Mouse (Mus musculus): ENCODE measurements around the gene Ddrgk1. TPM values are rescaled to one million over a fixed set of nuclear protein-coding genes. Genes with fewer than 3 reads are reported as not detected.

Ddrgk1 gene
- polyA plus RNA-seq, 2 experiments: 27.9 to 35.4 TPM

- Histone ChIP-seq H3K27me3 (ENCODE audit: control insufficient read depth, insufficient read depth, low read length) (peaks cover 54% of the 10 kb centered on the region), H3K4me2 (ENCODE audit: low read depth) (no peak overlapping the region), H3K4me3 (ENCODE audit: insufficient read depth in 1 of 2, low read depth in 2 of 2, low read length in 2 of 2) (no peak overlapping the region), H3K4me1 (replicated peaks; ENCODE audit: control insufficient read depth in 2 of 2, insufficient read depth in 2 of 2, low read length in 1 of 2) (peaks cover 5 to 8% of the 10 kb centered on the region in 2 experiments), H3K9ac (replicated peaks) (no peak overlapping the region), H3K36me3 (replicated peaks; ENCODE audit: control insufficient read depth, insufficient read depth, low read depth) (no peaks in the 10 kb centered on the region), H3K27ac (no peak overlapping the region), H3K9me3 (ENCODE audit: control insufficient read depth, low read length) (no peaks in the 10 kb centered on the region)
- DNase-seq (ENCODE audit: low read depth in 3 of 3, low spot score in 3 of 3) (no peak), ATAC-seq (ENCODE audit: insufficient read depth) (no peak)
- TF ChIP-seq EP300 (IDR thresholded peaks at IDR 0.05; ENCODE audit: low read depth): no peak
- TF ChIP-seq CTCF (IDR thresholded peaks at IDR 0.05; ENCODE audit: low read depth): no peak
- 46% methylated on average over 5 of the region's 5 CpGs for WGBS (ENCODE audit: insufficient replicate concordance)
Observed at GRCm38 (mm10) chr2:130632887-130633675, 31.4 kb downstream of the Ddrgk1 start.

GRCm38 (mm10) chr2:130632416-130632815 is 32.0 kb downstream of the Ddrgk1 start:
- H3K27me3 ChIP-seq (ENCODE audit: control insufficient read depth, insufficient read depth, low read length): peaks cover 47% of the 10 kb centered on the region
- H3K9ac ChIP-seq (replicated peaks): no peak overlapping the region
- DNase-seq (ENCODE audit: low read depth in 3 of 3, low spot score in 3 of 3): no peak
- TF ChIP-seq CTCF (IDR thresholded peaks at IDR 0.05; ENCODE audit: low read depth) (no peak), EP300 (IDR thresholded peaks at IDR 0.05; ENCODE audit: low read depth) (no peak)
- no peak overlapping the region for H3K4me3 ChIP-seq (ENCODE audit: insufficient read depth in 1 of 2, low read depth in 2 of 2, low read length in 2 of 2)
- H3K4me1 ChIP-seq (replicated peaks; ENCODE audit: control insufficient read depth in 2 of 2, insufficient read depth in 2 of 2, low read length in 1 of 2): peaks cover 5 to 8% of the 10 kb centered on the region in 2 experiments
- H3K4me2 ChIP-seq (ENCODE audit: low read depth): no peak overlapping the region
- H3K27ac ChIP-seq: no peak overlapping the region
- H3K36me3 ChIP-seq (replicated peaks; ENCODE audit: control insufficient read depth, insufficient read depth, low read depth): no peaks in the 10 kb centered on the region
- ATAC-seq (ENCODE audit: insufficient read depth): no peak
- 59% methylated on average over 1 of the region's 1 CpGs for WGBS (ENCODE audit: insufficient replicate concordance)
- no peaks in the 10 kb centered on the region for H3K9me3 ChIP-seq (ENCODE audit: control insufficient read depth, low read length)

GRCm38 (mm10) chr2:130629839-130630203 is 34.6 kb downstream of the Ddrgk1 start, which contains the start of the genes Fastkd5 and Ubox5:
TSS of gene Fastkd5 (minus strand) at chr2:130630027.
TSS of gene Ubox5 (minus strand) at chr2:130630038.
- Histone ChIP-seq H3K9me3 (ENCODE audit: control insufficient read depth, low read length) (no peaks in the 10 kb centered on the region), H3K4me2 (ENCODE audit: low read depth) (peak within 1 kb of the TSS; percentile 89), H3K9ac (replicated peaks) (peak within 1 kb of the TSS; percentile 80), H3K27ac (peak within 1 kb of the TSS; percentile 11), H3K4me1 (replicated peaks; ENCODE audit: control insufficient read depth in 2 of 2, insufficient read depth in 2 of 2, low read length in 1 of 2) (peaks cover 5 to 8% of the 10 kb centered on the region in 2 experiments; a peak in 3 of 4 replicates), H3K27me3 (ENCODE audit: control insufficient read depth, insufficient read depth, low read length) (peaks cover 21% of the 10 kb centered on the region), H3K4me3 (ENCODE audit: insufficient read depth in 1 of 2, low read depth in 2 of 2, low read length in 2 of 2) (peak within 1 kb of the TSS; percentile 69 to 76), H3K36me3 (replicated peaks; ENCODE audit: control insufficient read depth, insufficient read depth, low read depth) (peaks cover 6% of the 10 kb centered on the region)
- WGBS (ENCODE audit: insufficient replicate concordance): under 1% methylated on average over 19 of the region's 25 CpGs
- TF ChIP-seq EP300 (IDR thresholded peaks at IDR 0.05; ENCODE audit: low read depth): peak; percentile 51
- no peak for TF ChIP-seq CTCF (IDR thresholded peaks at IDR 0.05; ENCODE audit: low read depth)
- DNase-seq (ENCODE audit: low read depth in 3 of 3, low spot score in 3 of 3): peak; percentile 77 to 80 (median 79)
- peak; percentile 86 for ATAC-seq (ENCODE audit: insufficient read depth)

- no peak for DNase-seq (ENCODE audit: low read depth in 3 of 3, low spot score in 3 of 3)
- Histone ChIP-seq H3K4me2 (ENCODE audit: low read depth) (peak overlapping the region; percentile 89), H3K4me3 (ENCODE audit: insufficient read depth in 1 of 2, low read depth in 2 of 2, low read length in 2 of 2) (peak overlapping the region; percentile 69 to 76), H3K4me1 (replicated peaks; ENCODE audit: control insufficient read depth in 2 of 2, insufficient read depth in 2 of 2, low read length in 1 of 2) (peaks cover 5 to 8% of the 10 kb centered on the region in 2 experiments; a peak in 3 of 4 replicates), H3K9me3 (ENCODE audit: control insufficient read depth, low read length) (no peaks in the 10 kb centered on the region), H3K27me3 (ENCODE audit: control insufficient read depth, insufficient read depth, low read length) (peaks cover 16% of the 10 kb centered on the region), H3K36me3 (replicated peaks; ENCODE audit: control insufficient read depth, insufficient read depth, low read depth) (peaks cover 6% of the 10 kb centered on the region), H3K9ac (replicated peaks) (peak overlapping the region; percentile 80), H3K27ac (peak overlapping the region; percentile 11)
- 2% methylated on average over 35 of the region's 37 CpGs for WGBS (ENCODE audit: insufficient replicate concordance)
- TF ChIP-seq CTCF (IDR thresholded peaks at IDR 0.05; ENCODE audit: low read depth): peak; percentile 2; the same call in 1 of the 2 replicates
- no peak for TF ChIP-seq EP300 (IDR thresholded peaks at IDR 0.05; ENCODE audit: low read depth)
- ATAC-seq (ENCODE audit: insufficient read depth): peak; percentile 72
Observed at GRCm38 (mm10) chr2:130629080-130629838, 35.2 kb downstream of the Ddrgk1 start.

GRCm38 (mm10) chr2:130628424-130628823 is 36.0 kb downstream of the Ddrgk1 start:
- TF ChIP-seq EP300 (IDR thresholded peaks at IDR 0.05; ENCODE audit: low read depth) (no peak), CTCF (IDR thresholded peaks at IDR 0.05; ENCODE audit: low read depth) (peak; percentile 54)
- H3K4me1 ChIP-seq (replicated peaks; ENCODE audit: control insufficient read depth in 2 of 2, insufficient read depth in 2 of 2, low read length in 1 of 2): peaks cover 5 to 8% of the 10 kb centered on the region in 2 experiments; a peak in 3 of 4 replicates
- H3K9me3 ChIP-seq (ENCODE audit: control insufficient read depth, low read length): no peaks in the 10 kb centered on the region
- peaks cover 6% of the 10 kb centered on the region for H3K36me3 ChIP-seq (replicated peaks; ENCODE audit: control insufficient read depth, insufficient read depth, low read depth)
- peak overlapping the region; percentile 69 to 76; a peak in 3 of 4 replicates for H3K4me3 ChIP-seq (ENCODE audit: insufficient read depth in 1 of 2, low read depth in 2 of 2, low read length in 2 of 2)
- no peak overlapping the region for H3K27ac ChIP-seq
- H3K27me3 ChIP-seq (ENCODE audit: control insufficient read depth, insufficient read depth, low read length): peaks cover 8% of the 10 kb centered on the region
- WGBS (ENCODE audit: insufficient replicate concordance): 47% methylated on average over 3 of the region's 3 CpGs
- ATAC-seq (ENCODE audit: insufficient read depth) (no peak), DNase-seq (ENCODE audit: low read depth in 3 of 3, low spot score in 3 of 3) (no peak)
- peak overlapping the region; percentile 89 for H3K4me2 ChIP-seq (ENCODE audit: low read depth)
- peak overlapping the region; percentile 80 for H3K9ac ChIP-seq (replicated peaks)
